Mouse (Mus musculus) stomach, embryonic 15.5 days (tissue): ENCODE measurements around the gene Rbm34. TPM values are rescaled to one million over a fixed set of nuclear protein-coding genes. Genes with fewer than 3 reads are reported as not detected.
"Not testable (repeated sequence)": the region's sequence is repeated elsewhere in the genome, so short reads cannot be mapped to it uniquely, and the experiment has no call there.

Source experiments
- ATAC-seq: fragments of 200-750 bp; cut with Nextera tagmentation; 2 replicates; pipeline ENCODE4 v1.8.0; 2017; ENCODE audit warnings: low read depth, moderate number of reproducible peaks, moderate TSS enrichment; ENCODE audit not compliant: insufficient read depth, low FRiP score
- H3K27ac ChIP-seq: fragments of 300-500 bp; sonication (generic); 2 replicates; pipeline ENCODE4 v1.5.1; 2015; ENCODE audit warnings: mild to moderate bottlenecking, inconsistent platforms
- H3K27me3 ChIP-seq: fragments of 300-500 bp; sonication (generic); replicated peaks from 2 replicates; pipeline ENCODE4 v1.6.1; 2015; ENCODE audit warnings: inconsistent platforms
- H3K36me3 ChIP-seq: fragments of 300-500 bp; sonication (generic); 2 replicates; pipeline ENCODE4 v1.6.1; 2015; ENCODE audit warnings: inconsistent platforms
- H3K4me1 ChIP-seq: fragments of 300-500 bp; sonication (generic); 2 replicates; pipeline ENCODE4 v1.6.1; 2015; ENCODE audit warnings: inconsistent platforms
- H3K4me2 ChIP-seq: fragments of 300-500 bp; sonication (generic); 2 replicates; pipeline ENCODE4 v1.6.1; 2015; ENCODE audit warnings: mild to moderate bottlenecking, inconsistent platforms
- H3K4me3 ChIP-seq: fragments of 300-500 bp; sonication (generic); replicated peaks from 2 replicates; pipeline ENCODE4 v1.5.1; 2015; ENCODE audit warnings: inconsistent platforms
- H3K9ac ChIP-seq: fragments of 300-500 bp; sonication (generic); 2 replicates; pipeline ENCODE4 v1.6.1; 2015; ENCODE audit warnings: inconsistent platforms
- H3K9me3 ChIP-seq: fragments of 300-500 bp; sonication (generic); 2 replicates; pipeline ENCODE4 v1.6.1; 2016; ENCODE audit warnings: inconsistent platforms
- WGBS: fragments of 180-500 bp; shearing (Covaris S2); methylation state at CpG from one replicate; pipeline ENCODE4 v1.1.7; 2015; 5-methylcytosine and 5-hydroxymethylcytosine counted together
- polyA plus RNA-seq: library from polyadenylated mRNA; unstranded; fragments of >200 nt; fragmentation: Nextera tagmentation; extraction: Ambion mirVana; gene quantifications from 2 replicates; pipeline ENCODE4 v1.2.1, GENCODE M21; 2015

Rbm34 gene
- polyA plus RNA-seq: 24.3 and 26.5 TPM in 2 replicates

DNA sequence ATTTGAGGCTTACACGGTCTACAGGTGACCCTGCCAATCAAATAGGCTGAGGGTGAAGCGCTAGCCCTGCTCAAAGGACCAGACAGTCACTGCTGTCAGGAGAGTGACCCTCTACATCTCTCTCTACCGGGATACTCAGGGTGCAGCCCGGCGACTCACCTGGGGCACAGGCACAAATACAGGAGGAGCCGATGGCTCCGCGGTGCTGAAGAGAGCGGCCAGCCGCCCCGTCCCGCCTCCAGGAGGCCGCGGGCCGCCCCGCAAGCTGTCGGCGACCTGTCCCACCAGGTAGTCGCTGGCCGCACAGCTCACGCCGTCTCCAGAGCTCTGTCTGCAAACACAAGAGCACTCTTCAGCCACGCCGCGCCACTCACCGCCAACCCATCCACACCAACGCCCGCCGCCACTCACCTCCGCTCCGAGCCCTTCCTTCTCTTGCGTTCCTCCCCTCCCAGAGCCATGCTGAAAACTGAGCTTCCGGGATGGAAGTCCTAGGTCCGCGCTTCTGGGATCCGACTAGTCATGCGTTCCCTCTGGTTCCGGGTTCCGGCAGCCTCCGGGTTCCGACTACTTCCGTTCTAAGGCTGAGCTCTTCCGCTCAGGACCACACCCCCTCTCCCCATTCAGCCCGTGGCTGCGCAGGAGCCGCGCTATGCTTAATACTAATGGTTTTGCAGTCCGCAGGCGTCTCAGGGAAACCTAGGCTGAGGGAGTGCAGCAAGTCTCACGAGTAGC is at the start of gene Rbm34:
Gene Rbm34 (minus strand): TSS at position 493 of the 735 bp plus-strand sequence.
- Histone ChIP-seq H3K36me3 (peaks cover 13% of the 10 kb centered on the region), H3K27ac (peak within 1 kb of the TSS; percentile 84), H3K27me3 (no peaks in the 10 kb centered on the region), H3K4me3 (peak within 1 kb of the TSS; percentile 95), H3K9me3 (no peaks in the 10 kb centered on the region), H3K4me2 (peak within 1 kb of the TSS; percentile 89), H3K4me1 (peaks cover 8% of the 10 kb centered on the region), H3K9ac (peak within 1 kb of the TSS; percentile 79)
- ATAC-seq: peak; percentile 97
- WGBS: under 1% methylated on average over 50 of the region's 50 CpGs

DNA sequence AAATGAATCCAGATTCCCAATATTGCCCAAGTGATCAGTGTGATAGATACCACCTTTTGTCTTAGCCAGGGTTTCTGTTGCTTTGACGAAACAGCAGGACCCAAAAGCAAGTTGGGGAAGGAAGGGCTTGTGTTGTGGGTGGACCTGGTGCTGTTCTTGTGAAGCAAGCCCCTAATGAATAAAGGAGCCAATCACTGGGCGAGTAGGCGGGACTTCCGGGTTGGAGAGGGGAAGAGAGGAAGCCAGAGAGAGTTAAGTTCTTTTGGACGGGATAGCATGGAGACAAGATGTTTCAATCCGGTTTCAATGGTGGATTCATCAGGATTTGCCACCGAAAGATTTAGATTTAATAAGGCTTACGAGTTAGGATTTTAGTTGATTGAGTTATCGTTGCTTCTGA is 40.8 kb upstream of the Rbm34 start:
- no peak for ATAC-seq
- 55% methylated on average over 9 of the region's 9 CpGs for WGBS
- H3K9me3 ChIP-seq: no peaks in the 10 kb centered on the region

DNA sequence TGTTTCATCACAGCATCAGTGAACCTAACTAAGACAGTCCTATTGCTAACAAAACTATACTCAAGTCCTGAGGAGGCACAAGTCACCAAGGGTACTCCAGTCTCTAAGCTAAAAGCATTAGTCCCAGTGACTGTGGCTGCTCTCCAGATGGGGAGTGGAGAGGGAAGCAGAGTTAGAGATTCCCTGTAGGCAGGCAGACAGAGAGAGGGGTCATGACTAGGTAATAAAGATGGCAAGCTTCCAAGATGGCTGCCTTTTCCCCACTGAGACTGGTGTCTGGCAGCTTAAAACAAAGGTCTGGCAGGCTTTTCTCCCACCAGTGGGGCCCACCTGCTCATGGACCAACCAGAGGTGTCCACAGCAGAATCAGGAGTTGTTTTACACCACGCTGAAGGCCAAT is 23.6 kb upstream of the Rbm34 start:
- H3K36me3 ChIP-seq: no peaks in the 10 kb centered on the region
- 74% methylated on average over 1 of the region's 1 CpGs for WGBS
- H3K4me1 ChIP-seq: no peaks in the 10 kb centered on the region
- no peak overlapping the region for H3K4me2 ChIP-seq
- no peaks in the 10 kb centered on the region for H3K27me3 ChIP-seq
- H3K27ac ChIP-seq: no peak overlapping the region
- H3K9me3 ChIP-seq: no peaks in the 10 kb centered on the region
- no peak overlapping the region for H3K4me3 ChIP-seq
- H3K9ac ChIP-seq: no peak overlapping the region
- ATAC-seq: no peak

More for the DNA sequence above, 40.8 kb upstream of the Rbm34 start:
- H3K36me3 ChIP-seq: no peaks in the 10 kb centered on the region
- H3K4me2 ChIP-seq: no peak overlapping the region
- no peaks in the 10 kb centered on the region for H3K4me1 ChIP-seq
- no peak overlapping the region for H3K9ac ChIP-seq
- H3K4me3 ChIP-seq: no peak overlapping the region
- no peaks in the 10 kb centered on the region for H3K27me3 ChIP-seq
- H3K27ac ChIP-seq: no peak overlapping the region

DNA sequence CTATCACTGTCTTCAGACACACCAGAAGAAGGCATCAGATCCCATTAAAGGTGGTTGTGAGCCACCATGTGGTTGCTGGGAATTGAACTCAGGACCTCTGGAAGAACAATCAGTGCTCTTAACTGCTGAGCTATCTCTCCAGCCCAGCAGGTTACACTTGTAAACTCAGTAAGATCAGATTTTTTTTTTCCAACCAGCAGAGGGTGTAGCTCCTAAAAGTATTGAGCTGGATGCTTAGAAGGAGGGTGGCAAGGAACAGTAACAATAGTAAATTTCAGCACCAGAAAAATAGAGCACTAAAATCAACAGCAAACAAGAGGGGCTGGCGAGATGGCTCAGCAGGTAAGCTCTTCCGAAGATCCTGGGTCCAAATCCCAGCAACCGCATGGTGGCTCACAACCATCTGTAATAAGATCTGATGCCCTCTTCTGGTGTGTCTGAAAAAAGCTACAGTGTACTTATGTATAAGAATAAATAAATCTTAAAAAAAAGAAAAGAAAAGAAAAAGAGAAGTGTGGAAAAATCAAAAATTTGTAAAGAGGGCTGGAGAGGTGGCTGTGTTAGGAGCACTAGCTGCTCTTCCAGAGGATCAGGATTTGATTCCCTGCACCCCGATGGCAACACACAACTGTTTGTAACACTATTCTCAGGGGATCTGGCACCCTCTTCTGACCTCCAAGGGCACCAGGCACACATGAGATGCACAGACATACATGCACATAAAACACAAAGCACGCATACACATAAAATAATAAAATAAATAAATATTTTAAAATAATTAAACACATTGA is 18.7 kb upstream of the Rbm34 start:
- WGBS: 80% methylated on average over 5 of the region's 5 CpGs

DNA sequence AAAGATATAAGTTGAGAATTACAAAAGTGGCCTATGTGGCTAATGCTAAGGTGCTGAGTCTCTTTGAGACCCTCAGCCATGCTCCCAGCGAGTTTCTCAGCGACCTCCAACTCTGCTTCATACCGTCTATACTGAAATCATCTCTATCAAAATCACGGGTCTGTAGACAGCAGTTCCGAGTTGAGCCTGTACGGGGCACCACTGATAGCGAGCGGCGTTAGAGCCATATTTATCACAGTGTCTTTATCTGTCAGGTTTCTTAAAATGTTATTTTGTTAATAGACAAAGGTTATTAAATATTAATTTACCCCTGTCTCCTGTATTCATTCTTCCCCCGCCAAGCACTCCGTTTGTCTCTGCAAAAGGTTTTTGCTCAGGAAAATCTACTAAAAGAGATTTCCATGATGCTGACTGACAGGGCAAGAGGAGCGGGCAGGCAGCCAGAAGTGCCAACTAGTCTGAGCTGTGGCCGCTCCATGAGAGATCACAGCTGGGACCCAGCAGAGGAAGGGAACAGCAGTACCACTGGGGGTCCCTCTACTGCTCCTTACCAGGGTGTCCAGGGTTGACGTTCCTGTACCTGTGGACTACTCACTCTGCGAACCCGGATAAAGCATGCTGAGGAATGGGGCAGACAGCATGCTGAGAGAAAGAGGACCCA is 17.6 kb upstream of the Rbm34 start:
- Histone ChIP-seq H3K4me2 (no peak overlapping the region), H3K36me3 (no peaks in the 10 kb centered on the region), H3K9ac (no peak overlapping the region), H3K27ac (no peak overlapping the region), H3K4me1 (no peaks in the 10 kb centered on the region), H3K27me3 (no peaks in the 10 kb centered on the region), H3K4me3 (no peak overlapping the region), H3K9me3 (no peaks in the 10 kb centered on the region)
- no peak for ATAC-seq
- 56% methylated on average over 16 of the region's 16 CpGs for WGBS

More for the DNA sequence above, 18.7 kb upstream of the Rbm34 start:
- Histone ChIP-seq H3K9me3 (no peaks in the 10 kb centered on the region), H3K4me1 (no peaks in the 10 kb centered on the region), H3K4me3 (no peak overlapping the region), H3K27ac (no peak overlapping the region), H3K36me3 (no peaks in the 10 kb centered on the region), H3K27me3 (no peaks in the 10 kb centered on the region), H3K4me2 (no peak overlapping the region), H3K9ac (no peak overlapping the region)
- ATAC-seq: no peak

DNA sequence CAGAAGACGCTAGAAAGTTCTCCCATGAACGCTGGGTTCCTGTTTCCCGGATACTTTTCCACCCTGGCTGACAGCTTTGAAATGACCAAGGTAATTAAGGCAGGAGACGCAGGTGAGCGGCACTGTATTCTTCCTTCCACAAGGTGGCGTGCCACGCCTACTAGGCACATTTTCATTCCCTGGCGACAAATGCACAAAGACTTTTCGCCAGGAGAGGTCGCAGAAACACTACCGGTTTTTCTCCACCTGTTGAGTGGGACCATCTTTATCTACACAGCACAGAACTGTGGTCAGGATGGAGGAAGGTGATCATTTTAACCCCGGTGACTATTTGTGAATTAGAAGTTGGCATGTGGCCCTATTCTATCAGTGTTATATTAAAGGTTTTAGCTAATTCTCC is 15.6 kb upstream of the Rbm34 start:
- Histone ChIP-seq H3K4me1 (no peaks in the 10 kb centered on the region), H3K36me3 (no peaks in the 10 kb centered on the region), H3K4me3 (no peak overlapping the region), H3K27me3 (no peaks in the 10 kb centered on the region), H3K27ac (no peak overlapping the region), H3K9me3 (no peaks in the 10 kb centered on the region), H3K4me2 (peak overlapping the region; percentile 32), H3K9ac (no peak overlapping the region)
- peak; percentile 39; the same call in 1 of the 2 replicates for ATAC-seq
- 3% methylated on average over 12 of the region's 12 CpGs for WGBS

DNA sequence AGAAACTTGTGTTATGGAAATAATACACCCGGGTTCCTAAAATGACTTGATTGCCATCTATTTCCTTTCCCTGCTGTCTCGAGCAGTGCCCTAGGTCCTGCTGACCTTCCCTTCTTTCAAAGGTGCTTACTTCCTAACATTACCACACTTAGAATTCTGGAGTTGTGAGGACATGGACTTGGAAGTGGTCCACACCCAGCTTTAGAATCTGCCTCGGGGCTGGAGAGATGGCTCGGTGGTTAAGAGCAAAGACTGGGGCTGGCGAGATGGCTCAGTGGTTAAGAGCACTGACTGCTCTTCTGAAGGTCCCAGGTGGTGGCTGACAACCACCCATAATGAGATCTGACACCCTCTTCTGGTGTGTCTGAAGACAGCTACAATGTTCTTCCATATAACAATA is 9.2 kb upstream of the Rbm34 start:
- Histone ChIP-seq H3K9ac (no peak overlapping the region), H3K4me2 (no peak overlapping the region), H3K4me1 (no peaks in the 10 kb centered on the region), H3K27ac (no peak overlapping the region), H3K36me3 (no peaks in the 10 kb centered on the region), H3K4me3 (no peak overlapping the region), H3K9me3 (no peaks in the 10 kb centered on the region), H3K27me3 (no peaks in the 10 kb centered on the region)
- 61% methylated on average over 5 of the region's 5 CpGs for WGBS
- no peak for ATAC-seq

DNA sequence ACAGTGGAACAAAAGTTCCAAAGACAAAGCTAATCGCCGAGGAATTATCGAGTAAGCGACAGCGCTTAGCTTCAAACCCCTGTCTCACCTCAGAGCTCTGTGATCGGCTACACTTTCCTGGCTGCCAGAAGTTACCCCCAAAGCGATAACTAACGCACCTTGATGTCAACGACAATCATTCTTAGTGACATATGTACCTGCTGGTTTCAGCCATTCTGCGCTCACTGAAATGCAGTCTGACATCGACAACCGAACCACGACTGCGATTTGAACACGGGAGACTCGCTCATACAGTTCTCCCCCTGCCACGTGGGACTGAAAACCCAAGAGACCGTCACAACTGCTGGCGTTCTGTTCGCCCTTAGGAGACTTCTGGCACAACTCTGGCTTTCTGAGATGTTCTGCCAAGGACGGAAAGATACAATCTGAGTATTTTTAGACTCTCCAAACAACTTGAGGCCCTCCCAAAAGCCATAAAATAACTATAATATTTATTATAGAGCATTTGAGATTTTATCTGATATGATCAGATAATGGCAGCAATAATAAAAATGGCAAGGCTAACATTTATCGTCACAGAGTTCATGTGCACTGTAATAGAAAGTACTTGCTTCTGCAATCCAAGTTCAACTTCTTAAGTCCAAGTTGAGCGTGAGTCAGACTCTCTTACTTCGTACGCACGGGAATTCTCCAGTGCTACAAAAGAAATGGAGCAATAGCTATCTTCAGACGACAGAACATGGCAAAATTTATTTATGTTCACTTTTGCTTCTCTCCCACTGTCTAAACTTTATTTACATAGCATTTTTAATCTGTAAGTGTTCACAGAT is 8.4 kb upstream of the Rbm34 start:
- no peak for ATAC-seq
- H3K9ac ChIP-seq: peak overlapping the region; percentile 10; the same call in 1 of the 2 replicates
- H3K4me3 ChIP-seq: peak overlapping the region; percentile 34
- H3K27ac ChIP-seq: no peak overlapping the region
- no peaks in the 10 kb centered on the region for H3K4me1 ChIP-seq
- H3K9me3 ChIP-seq: no peaks in the 10 kb centered on the region
- H3K27me3 ChIP-seq: no peaks in the 10 kb centered on the region
- peak overlapping the region; percentile 50 for H3K4me2 ChIP-seq
- 14% methylated on average over 27 of the region's 27 CpGs for WGBS
- H3K36me3 ChIP-seq: no peaks in the 10 kb centered on the region

DNA sequence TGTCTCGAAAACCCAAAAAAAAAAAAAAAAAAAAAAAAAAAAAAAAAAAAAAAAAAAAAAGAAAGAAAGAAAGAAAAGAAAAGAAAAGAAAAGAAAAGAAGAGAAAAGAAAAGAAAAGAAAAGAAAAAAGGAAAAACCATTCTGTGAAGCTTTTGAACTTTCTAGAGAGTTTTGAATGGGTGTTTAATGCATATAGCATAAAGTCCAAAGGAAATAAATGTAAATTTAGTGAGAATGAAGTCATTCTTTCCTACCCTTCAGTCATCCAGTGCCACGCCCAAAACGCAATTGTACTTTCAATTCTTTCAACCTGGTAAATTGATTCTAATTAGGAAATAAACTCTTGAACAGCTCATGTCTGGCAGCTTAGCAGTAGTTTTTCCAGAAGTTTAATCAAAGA is 7.7 kb upstream of the Rbm34 start:
- not testable (repeated sequence) for H3K27me3 ChIP-seq, H3K27ac ChIP-seq, H3K4me1 ChIP-seq, H3K36me3 ChIP-seq, H3K9me3 ChIP-seq, H3K9ac ChIP-seq, ATAC-seq
- Histone ChIP-seq H3K4me2 (peak overlapping the region; percentile 50; the same call in 1 of the 2 replicates), H3K4me3 (peak overlapping the region; percentile 34; the same call in 1 of the 2 replicates)
- 39% methylated on average over 3 of the region's 3 CpGs for WGBS

DNA sequence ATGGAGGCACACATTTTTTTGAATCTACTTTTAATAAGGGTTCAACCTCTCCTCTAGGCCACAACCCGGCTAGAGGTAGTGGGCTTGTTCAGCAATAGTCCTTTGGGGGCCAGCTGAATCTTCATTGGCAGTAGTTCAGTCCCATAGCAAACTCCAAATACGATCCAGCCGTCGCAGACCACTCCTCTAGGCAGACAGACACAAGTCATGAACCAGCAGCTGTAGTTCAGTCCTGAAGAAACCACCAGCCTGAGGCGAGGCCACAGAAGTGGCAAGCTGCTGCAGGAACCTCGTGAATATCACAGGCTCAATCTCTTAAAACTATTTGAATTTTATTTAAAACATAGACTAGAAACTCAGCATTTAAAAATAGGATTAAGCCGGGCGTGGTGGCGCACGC is 7.2 kb upstream of the Rbm34 start:
- Histone ChIP-seq H3K27me3 (no peaks in the 10 kb centered on the region), H3K4me3 (no peak overlapping the region), H3K4me1 (no peaks in the 10 kb centered on the region), H3K9me3 (no peaks in the 10 kb centered on the region), H3K27ac (no peak overlapping the region), H3K36me3 (no peaks in the 10 kb centered on the region), H3K4me2 (no peak overlapping the region), H3K9ac (no peak overlapping the region)
- WGBS: 80% methylated on average over 10 of the region's 10 CpGs
- ATAC-seq: no peak

DNA sequence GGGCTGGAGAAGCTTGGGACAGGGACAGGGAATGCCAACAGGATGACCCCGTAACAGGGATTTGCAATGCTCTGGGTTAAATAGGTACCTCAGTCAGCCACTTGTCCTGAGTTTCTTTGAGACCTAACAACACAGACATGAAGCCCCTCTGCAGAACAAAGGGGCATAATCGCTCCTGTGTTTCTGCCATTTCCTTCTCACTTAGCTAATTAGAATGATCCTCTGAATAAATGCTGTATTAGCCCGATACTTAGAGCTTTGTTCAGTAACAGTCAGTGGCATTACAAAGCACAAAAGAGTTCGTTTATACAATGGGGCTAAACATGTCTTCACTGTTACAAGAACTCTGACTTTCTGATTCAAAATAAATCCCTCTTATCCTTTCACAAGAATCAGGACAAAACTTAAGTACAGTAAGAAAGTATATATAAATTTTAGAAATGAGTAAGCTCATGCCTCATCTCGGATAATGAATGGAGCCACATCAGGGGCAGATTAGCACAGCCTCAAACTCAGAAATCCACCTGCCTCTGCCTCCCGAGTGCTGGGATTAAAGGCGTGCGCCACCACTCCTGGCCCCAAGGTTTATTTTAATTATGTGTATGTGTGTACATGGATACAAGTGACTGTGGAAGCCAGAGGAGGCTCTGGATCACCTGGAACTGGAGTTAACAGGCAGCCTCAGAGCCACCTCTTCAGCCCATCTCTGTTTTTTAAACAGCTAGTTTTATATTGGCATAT is 5.9 kb upstream of the Rbm34 start:
- Histone ChIP-seq H3K27me3 (no peaks in the 10 kb centered on the region), H3K9ac (no peak overlapping the region), H3K4me2 (no peak overlapping the region), H3K9me3 (no peaks in the 10 kb centered on the region), H3K36me3 (no peaks in the 10 kb centered on the region), H3K4me3 (no peak overlapping the region), H3K4me1 (no peaks in the 10 kb centered on the region), H3K27ac (no peak overlapping the region)
- WGBS: 69% methylated on average over 8 of the region's 8 CpGs
- ATAC-seq: no peak
